Mouse (Mus musculus): ENCODE data around the gene Gm49395. TPM values are rescaled to one million over a fixed set of nuclear protein-coding genes. Genes with fewer than 3 reads are reported as not detected.

The Gm49395 gene
- polyA plus RNA-seq, 1 experiment from 2014 or later: 2.9 TPM

DNA sequence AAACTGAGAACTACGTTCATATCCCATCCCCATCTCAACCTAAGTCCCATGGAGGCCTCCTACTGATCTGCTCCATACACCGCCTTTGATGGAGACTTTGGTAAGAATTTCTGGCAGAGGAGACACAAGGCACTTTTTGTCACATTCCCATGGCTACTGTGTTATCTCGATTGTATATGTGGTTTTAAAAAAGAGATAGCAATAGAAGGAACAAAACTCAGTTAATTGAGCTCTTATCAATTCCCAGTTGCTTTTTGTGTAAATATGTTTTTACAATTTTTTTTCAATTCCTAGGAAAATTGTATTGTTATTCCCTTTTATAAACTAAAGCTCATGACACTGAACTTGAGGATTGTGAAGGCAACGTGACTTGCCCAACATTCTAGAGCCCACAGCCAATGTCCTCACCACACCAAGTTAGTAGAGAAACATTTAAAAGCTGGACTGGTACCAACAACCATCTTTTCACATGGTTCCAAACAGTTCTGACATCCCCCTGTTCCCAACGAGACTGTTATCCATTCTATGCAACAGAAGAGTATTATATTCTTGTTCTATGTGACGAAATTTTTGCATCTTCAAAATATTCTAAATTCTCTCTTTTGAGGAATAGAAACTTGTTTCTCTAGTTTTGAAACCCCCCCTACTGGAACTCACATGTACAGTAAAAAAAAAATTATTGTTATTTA lies 22.6 kb downstream of the Gm49395 start:
- H3K4me1 ChIP-seq (replicated peaks): no peaks in the 10 kb centered on the region
- no peak overlapping the region for H3K9ac ChIP-seq
- no peaks in the 10 kb centered on the region for H3K27me3 ChIP-seq
- no peak for ATAC-seq (ENCODE audit: low FRiP score, low read depth)
- no peaks in the 10 kb centered on the region for H3K9me3 ChIP-seq
- H3K36me3 ChIP-seq: no peaks in the 10 kb centered on the region
- no peak overlapping the region for H3K27ac ChIP-seq (replicated peaks)
- H3K4me3 ChIP-seq: no peak overlapping the region
- WGBS: 87% methylated on average over 6 of the region's 6 CpGs
- no peak overlapping the region for H3K4me2 ChIP-seq

GRCm38 (mm10) chr13:115077346-115078134 lies 24.2 kb downstream of the Gm49395 start:
- WGBS: 81% methylated on average over 9 of the region's 9 CpGs
- Histone ChIP-seq H3K9ac (no peak overlapping the region), H3K27ac (replicated peaks) (no peak overlapping the region), H3K4me2 (no peak overlapping the region), H3K9me3 (no peaks in the 10 kb centered on the region), H3K36me3 (no peaks in the 10 kb centered on the region), H3K27me3 (no peaks in the 10 kb centered on the region), H3K4me3 (no peak overlapping the region), H3K4me1 (replicated peaks) (no peaks in the 10 kb centered on the region)
- no peak for ATAC-seq (ENCODE audit: low FRiP score, low read depth)

- Histone ChIP-seq H3K27me3 (no peaks in the 10 kb centered on the region), H3K36me3 (no peaks in the 10 kb centered on the region), H3K4me1 (replicated peaks) (no peaks in the 10 kb centered on the region), H3K4me3 (no peak overlapping the region), H3K9me3 (no peaks in the 10 kb centered on the region), H3K27ac (replicated peaks) (no peak overlapping the region), H3K9ac (no peak overlapping the region), H3K4me2 (no peak overlapping the region)
- 95% methylated on average over 6 of the region's 6 CpGs for WGBS
- no peak for ATAC-seq (ENCODE audit: low FRiP score, low read depth)
Observed at GRCm38 (mm10) chr13:115072386-115072785, 29.3 kb downstream of the Gm49395 start.

- 84% methylated on average over 3 of the region's 3 CpGs for WGBS
- Histone ChIP-seq H3K27ac (replicated peaks) (no peak overlapping the region), H3K36me3 (no peaks in the 10 kb centered on the region), H3K9ac (no peak overlapping the region), H3K27me3 (no peaks in the 10 kb centered on the region), H3K4me1 (replicated peaks) (no peaks in the 10 kb centered on the region), H3K4me2 (no peak overlapping the region), H3K4me3 (no peak overlapping the region), H3K9me3 (no peaks in the 10 kb centered on the region)
- ATAC-seq (ENCODE audit: low FRiP score, low read depth): no peak
Observed at GRCm38 (mm10) chr13:115071431-115071830, 30.3 kb downstream of the Gm49395 start.

GRCm38 (mm10) chr13:115067968-115068330 lies 33.8 kb downstream of the Gm49395 start:
- H3K4me2 ChIP-seq: no peak overlapping the region
- H3K27ac ChIP-seq (replicated peaks): no peak overlapping the region
- H3K4me3 ChIP-seq: no peak overlapping the region
- ATAC-seq (ENCODE audit: low FRiP score, low read depth): no peak
- no peaks in the 10 kb centered on the region for H3K9me3 ChIP-seq
- H3K27me3 ChIP-seq: no peaks in the 10 kb centered on the region
- no peaks in the 10 kb centered on the region for H3K36me3 ChIP-seq
- H3K4me1 ChIP-seq (replicated peaks): no peaks in the 10 kb centered on the region
- WGBS: 90% methylated on average over 1 of the region's 1 CpGs
- no peak overlapping the region for H3K9ac ChIP-seq

- Histone ChIP-seq H3K27ac (replicated peaks) (no peak overlapping the region), H3K9ac (no peak overlapping the region), H3K9me3 (no peaks in the 10 kb centered on the region), H3K36me3 (no peaks in the 10 kb centered on the region), H3K4me1 (replicated peaks) (no peaks in the 10 kb centered on the region), H3K4me3 (no peak overlapping the region), H3K27me3 (no peaks in the 10 kb centered on the region), H3K4me2 (no peak overlapping the region)
- ATAC-seq (ENCODE audit: low FRiP score, low read depth): no peak
- 76% methylated on average over 4 of the region's 4 CpGs for WGBS
Observed at GRCm38 (mm10) chr13:115067324-115067967, 34.3 kb downstream of the Gm49395 start.

- H3K36me3 ChIP-seq: no peaks in the 10 kb centered on the region
- no peaks in the 10 kb centered on the region for H3K27me3 ChIP-seq
- H3K4me2 ChIP-seq: no peak overlapping the region
- WGBS: 88% methylated on average over 5 of the region's 5 CpGs
- ATAC-seq (ENCODE audit: low FRiP score, low read depth): no peak
- H3K4me3 ChIP-seq: no peak overlapping the region
- H3K27ac ChIP-seq (replicated peaks): no peak overlapping the region
- H3K9me3 ChIP-seq: no peaks in the 10 kb centered on the region
- no peak overlapping the region for H3K9ac ChIP-seq
- H3K4me1 ChIP-seq (replicated peaks): no peaks in the 10 kb centered on the region
Observed at GRCm38 (mm10) chr13:115057555-115057954, 44.2 kb downstream of the Gm49395 start.

GRCm38 (mm10) chr13:115054783-115055182 lies 46.9 kb downstream of the Gm49395 start:
- Histone ChIP-seq H3K4me2 (peak overlapping the region; percentile 24; the same call in 1 of the 2 replicates), H3K27ac (replicated peaks) (no peak overlapping the region), H3K9ac (no peak overlapping the region), H3K9me3 (no peaks in the 10 kb centered on the region), H3K4me3 (no peak overlapping the region), H3K36me3 (no peaks in the 10 kb centered on the region), H3K4me1 (replicated peaks) (no peaks in the 10 kb centered on the region), H3K27me3 (no peaks in the 10 kb centered on the region)
- WGBS: 12% methylated on average over 9 of the region's 9 CpGs
- no peak for ATAC-seq (ENCODE audit: low FRiP score, low read depth)

- WGBS: 62% methylated on average over 7 of the region's 7 CpGs
- Histone ChIP-seq H3K4me2 (no peak overlapping the region), H3K27me3 (no peaks in the 10 kb centered on the region), H3K4me3 (no peak overlapping the region), H3K27ac (replicated peaks) (no peak overlapping the region), H3K9ac (no peak overlapping the region), H3K9me3 (no peaks in the 10 kb centered on the region), H3K4me1 (replicated peaks) (no peaks in the 10 kb centered on the region), H3K36me3 (no peaks in the 10 kb centered on the region)
- ATAC-seq (ENCODE audit: low FRiP score, low read depth): no peak
Observed at GRCm38 (mm10) chr13:115052568-115052967, 49.2 kb downstream of the Gm49395 start.

DNA sequence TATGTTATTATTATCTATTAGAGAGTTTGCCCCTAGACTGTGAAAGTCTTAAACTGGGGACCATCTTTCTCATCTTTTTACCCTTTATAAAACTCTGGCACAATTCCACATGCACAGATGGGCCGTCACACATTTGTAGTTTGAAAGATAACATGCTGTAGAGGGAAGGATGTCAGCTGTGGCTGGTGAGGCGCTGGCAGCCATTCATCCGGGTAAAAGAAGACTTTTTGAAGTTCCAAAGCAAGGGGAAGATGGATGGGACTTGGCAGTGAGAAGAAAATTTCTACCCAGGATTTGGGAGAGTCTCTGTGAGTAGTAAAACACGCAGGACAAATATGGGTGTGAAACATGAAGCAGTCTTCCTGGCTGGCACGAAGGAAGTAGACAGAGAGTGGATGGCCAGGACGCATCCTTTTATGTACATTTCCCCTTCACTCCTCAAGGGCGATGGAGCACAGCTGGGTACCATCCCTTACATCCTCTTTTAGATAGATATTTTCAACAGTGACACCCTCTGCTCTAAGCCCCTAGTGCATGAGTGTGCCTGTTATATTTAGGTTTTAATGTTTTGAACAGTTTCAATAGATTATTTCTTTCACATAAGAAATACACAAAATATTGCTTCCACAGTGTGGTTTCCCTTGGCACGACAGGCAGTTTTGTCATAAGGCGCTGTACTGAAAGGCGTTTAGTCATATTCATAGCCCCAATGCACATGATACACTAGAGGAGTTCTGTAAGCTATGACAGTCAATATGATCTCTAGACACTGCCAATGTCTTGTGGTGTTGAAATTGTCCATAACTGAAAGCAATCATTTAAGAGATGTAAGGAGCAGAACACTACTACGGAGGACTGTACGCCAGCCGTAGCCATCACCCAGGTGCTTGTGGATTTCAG lies 50.8 kb downstream of the Gm49395 start:
- H3K27ac ChIP-seq (replicated peaks): no peak overlapping the region
- no peak overlapping the region for H3K4me3 ChIP-seq
- no peaks in the 10 kb centered on the region for H3K9me3 ChIP-seq
- H3K4me1 ChIP-seq (replicated peaks): no peaks in the 10 kb centered on the region
- no peak overlapping the region for H3K4me2 ChIP-seq
- H3K9ac ChIP-seq: no peak overlapping the region
- no peaks in the 10 kb centered on the region for H3K27me3 ChIP-seq
- peak; percentile 65; the same call in 1 of the 2 replicates for ATAC-seq (ENCODE audit: low FRiP score, low read depth)
- 74% methylated on average over 13 of the region's 13 CpGs for WGBS
- H3K36me3 ChIP-seq: no peaks in the 10 kb centered on the region

- H3K9ac ChIP-seq: no peak overlapping the region
- WGBS: 77% methylated on average over 2 of the region's 2 CpGs
- H3K4me3 ChIP-seq: no peak overlapping the region
- no peaks in the 10 kb centered on the region for H3K9me3 ChIP-seq
- H3K27me3 ChIP-seq: no peaks in the 10 kb centered on the region
- H3K36me3 ChIP-seq: no peaks in the 10 kb centered on the region
- H3K4me1 ChIP-seq (replicated peaks): no peaks in the 10 kb centered on the region
- no peak for ATAC-seq (ENCODE audit: low FRiP score, low read depth)
- no peak overlapping the region for H3K4me2 ChIP-seq
- H3K27ac ChIP-seq (replicated peaks): no peak overlapping the region
Observed at GRCm38 (mm10) chr13:115042652-115043051, 59.1 kb downstream of the Gm49395 start.
